Comparison of ENCODE assay signal across 10 mouse cellular contexts in genomic region chr6:67034331-67035130, GRCm38 (mm10). TPM values are rescaled to one million over a fixed set of nuclear protein-coding genes. Genes with fewer than 3 reads are reported as not detected.
DNase-seq lines count a peak whose midpoint lies in the region; ATAC-seq and TF ChIP-seq lines count a peak whose summit lies in the region.
"Had no signal": no experiment of that assay in that cellular context is flagged by ENCODE, and none has a peak within 500 bp of the region (broad histone marks: within the 10 kb centered on the region; RNA-seq: fewer than 3 reads in every experiment).

No protein-coding gene starts in this region.

- H3K9me3 ChIP-seq in heart, embryonic 13.5 days = no peaks in the 10 kb centered on the region
- H3K9me3 ChIP-seq in hindbrain, embryonic 16.5 days (ENCODE audit: control insufficient read depth, low read length) = no peaks in the 10 kb centered on the region
- H3K9me3 ChIP-seq: stomach, embryonic 15.5 days had no signal

- no peak overlapping the region; the same call in 1 of the 2 replicates for H3K27ac ChIP-seq in heart, embryonic 13.5 days (replicated peaks)
- H3K27ac ChIP-seq in bone marrow, adult 2 months (ENCODE audit: control insufficient read depth, insufficient read depth, low read depth, low read length, poor library complexity) = peak overlapping the region; percentile 66
- no peak overlapping the region for H3K27ac ChIP-seq in hindbrain, embryonic 16.5 days (ENCODE audit: low read depth, low read length)
- H3K27ac ChIP-seq: stomach, embryonic 15.5 days had no signal

- WGBS in heart, embryonic 13.5 days = 62% methylated on average over 7 of the region's 7 CpGs
- 24% methylated on average over 7 of the region's 7 CpGs for WGBS in bone marrow, adult 2 months
- 52% methylated on average over 7 of the region's 7 CpGs for WGBS in hindbrain, embryonic 16.5 days

- no peak for DNase-seq in heart, postnatal 25 days (ENCODE audit: low spot score)
- DNase-seq in layer of hippocampus, adult 9-10 months (ENCODE audit: low spot score) = no peak
- no peak for DNase-seq in right cerebral cortex, postnatal 36 days (ENCODE audit: low spot score in 2 of 2)
- DNase-seq in layer of hippocampus, postnatal 10 days (ENCODE audit: low spot score in 2 of 2) = no peak
- DNase-seq: cerebellum, adult 11 months had no signal

- H3K9ac ChIP-seq in heart, embryonic 13.5 days = 0 out of 2 replicates have a peak overlapping the region, but pooled peaks have one; percentile 14
- H3K9ac ChIP-seq in hindbrain, embryonic 16.5 days (ENCODE audit: low read depth, low read length) = 0 out of 2 replicates have a peak overlapping the region, but pooled peaks have one; percentile 14
- H3K9ac ChIP-seq: stomach, embryonic 15.5 days had no signal

- H3K4me1 ChIP-seq in heart, embryonic 13.5 days = peaks cover 15% of the 10 kb centered on the region
- no peaks in the 10 kb centered on the region; the same call in 1 of the 2 replicates for H3K4me1 ChIP-seq in bone marrow, adult 2 months (ENCODE audit: control insufficient read depth, insufficient read depth, low read length)
- peaks cover 13% of the 10 kb centered on the region for H3K4me1 ChIP-seq in hindbrain, embryonic 16.5 days (ENCODE audit: control insufficient read depth, insufficient read depth, low read depth, low read length)

- peaks cover 23% of the 10 kb centered on the region for H3K79me2 ChIP-seq in myocyte (ENCODE audit: control insufficient read depth, insufficient read depth)

- 0 out of 2 replicates have a peak, but pooled peaks cover 5% of the 10 kb centered on the region for H3K27me3 ChIP-seq in heart, embryonic 13.5 days (replicated peaks)
- H3K27me3 ChIP-seq in hindbrain, embryonic 16.5 days (replicated peaks; ENCODE audit: control insufficient read depth, insufficient read depth, low read length) = no peaks in the 10 kb centered on the region
- no peaks in the 10 kb centered on the region for H3K27me3 ChIP-seq in myocyte (ENCODE audit: control insufficient read depth, insufficient read depth, insufficient read length)
- H3K27me3 ChIP-seq: stomach, embryonic 15.5 days had no signal

- H3K4me2 ChIP-seq in heart, embryonic 13.5 days = peak overlapping the region; percentile 39
- peak overlapping the region; percentile 44 for H3K4me2 ChIP-seq in hindbrain, embryonic 16.5 days (ENCODE audit: low read length)
- H3K4me2 ChIP-seq in myocyte (ENCODE audit: low read depth) = peak overlapping the region; percentile 96

- no peak overlapping the region for H3ac ChIP-seq in myocyte (ENCODE audit: control insufficient read depth, insufficient read length)

- intact Hi-C loops in heart, postnatal 25 days (cut with DNase I) = loop anchor here (5.0 to 10.0 kb wide), 3 partner anchors 43 to 190 kb away; no protein-coding TSS in a partner anchor

- TF ChIP-seq POLR2A in bone marrow, adult 2 months (IDR thresholded peaks at IDR 0.05; ENCODE audit: borderline replicate concordance, control insufficient read depth, low read depth, low read length) = no peak
- TF ChIP-seq POLR2A in myocyte (IDR thresholded peaks at IDR 0.05; ENCODE audit: insufficient read length, low read depth) = peak; percentile 56

- TF ChIP-seq CTCF in bone marrow, adult 2 months (IDR thresholded peaks at IDR 0.05; ENCODE audit: control insufficient read depth, insufficient read depth, low read length) = no peak

- peak overlapping the region; percentile 31 for H3K4me3 ChIP-seq in heart, embryonic 13.5 days
- H3K4me3 ChIP-seq in bone marrow, adult 2 months (replicated peaks; ENCODE audit: control insufficient read depth, low read depth, low read length) = peak overlapping the region; percentile 54
- H3K4me3 ChIP-seq in hindbrain, embryonic 16.5 days (ENCODE audit: low read length) = peak overlapping the region; percentile 14; the same call in 1 of the 2 replicates
- peak overlapping the region; percentile 98 for H3K4me3 ChIP-seq in myocyte

- ATAC-seq in heart, embryonic 13.5 days (ENCODE audit: extremely low read depth, insufficient number of reproducible peaks, low FRiP score, low TSS enrichment) = no peak
- no peak for ATAC-seq in hindbrain, embryonic 16.5 days

- no peaks in the 10 kb centered on the region for H3K36me3 ChIP-seq in heart, embryonic 13.5 days
- no peaks in the 10 kb centered on the region for H3K36me3 ChIP-seq in hindbrain, embryonic 16.5 days (ENCODE audit: control insufficient read depth, insufficient read depth, low read length)
- peaks cover 22% of the 10 kb centered on the region for H3K36me3 ChIP-seq in myocyte (ENCODE audit: control insufficient read depth, insufficient read depth)
- H3K36me3 ChIP-seq: stomach, embryonic 15.5 days had no signal

TF ChIP-seq in myocyte, 11 proteins besides CTCF, POLR2A, EP300 and RAD21:
- no peak for TF ChIP-seq E2F4 (IDR thresholded peaks at IDR 0.05; ENCODE audit: insufficient read depth)
- no peak for TF ChIP-seq USF1 (IDR thresholded peaks at IDR 0.05; ENCODE audit: low read depth)
- no peak for TF ChIP-seq MYOG (IDR thresholded peaks at IDR 0.05; ENCODE audit: control insufficient read depth in 1 of 3, insufficient read depth in 1 of 3, insufficient read length in 2 of 3, low read depth in 2 of 3)
- peak; percentile 90 for TF ChIP-seq POLR2AphosphoS2 (IDR thresholded peaks at IDR 0.05; ENCODE audit: insufficient read length, low read depth)

RNA-seq across cellular contexts. Expression of gene Gadd45a, which starts 2.7 kb away (rescaled TPM):
- 9.4 and 11.0 TPM in 2 replicates for polyA plus RNA-seq in heart, embryonic 13.5 days (2015; fragmentation: Nextera tagmentation; extraction: Ambion mirVana)
- 10 to 100 TPM; 16.1 to 20.0 TPM for total RNA-seq in heart, postnatal 25 days (2021)
- 120 and 146 TPM in 2 replicates for polyA plus RNA-seq in bone marrow, adult 2 months (2011; ENCODE audit: insufficient read depth, insufficient read length, low replicate concordance, missing spikeins)
- 15.3 and 18.5 TPM in 2 replicates for polyA plus RNA-seq in hindbrain, embryonic 16.5 days (2015; fragmentation: Nextera tagmentation; extraction: Ambion mirVana)
- polyA plus RNA-seq in myocyte (2012; fragmentation: generic; extraction: Trizol) = 381 TPM
- 1 to 10 TPM; 5.1 to 7.6 TPM for total RNA-seq in layer of hippocampus, postnatal 10 days (2021)

Comparison
In these comparisons a context has a peak if more than half of its experiments do, and no peak if none do; other contexts are left out.
1. H3K4me2 ChIP-seq: peak in every context shown above with its lines; median percentile 96 in myocyte; 44 in hindbrain, embryonic 16.5 days; 39 in heart, embryonic 13.5 days.
2. H3K4me3 ChIP-seq: peak in every context shown above with its lines; median percentile 98 in myocyte; 54 in bone marrow, adult 2 months; 31 in heart, embryonic 13.5 days; 14 in hindbrain, embryonic 16.5 days.